Mouse (Mus musculus) lung, postnatal 0 days (tissue): Measurements from ENCODE around the gene Zfp654. TPM values are rescaled to one million over a fixed set of nuclear protein-coding genes. Genes with fewer than 3 reads are reported as not detected.

Experiments
- ATAC-seq: fragments of 200-750 bp; cut with Nextera tagmentation; 2 replicates; pipeline ENCODE4 v1.8.0; 2017; ENCODE audit warnings: moderate library complexity
- DNase-seq: peaks from one replicate; pipeline ENCODE4 v3.0.0-alpha.2; 2016; ENCODE audit warnings: low spot score
- H3K27ac ChIP-seq: fragments of 300-500 bp; sonication (generic); 2 replicates; pipeline ENCODE4 v1.5.1; 2014; ENCODE audit warnings: antibody characterized with exemption, mild to moderate bottlenecking, low read length, mixed read lengths
- H3K27me3 ChIP-seq: fragments of 300-500 bp; sonication (generic); replicated peaks from 2 replicates; pipeline ENCODE4 v1.6.1; 2014; ENCODE audit warnings: low read length, mixed read lengths; ENCODE audit not compliant: insufficient read depth
- H3K36me3 ChIP-seq: fragments of 300-500 bp; sonication (generic); 2 replicates; pipeline ENCODE4 v1.6.1; 2014; ENCODE audit warnings: low read length, mixed read lengths; ENCODE audit not compliant: insufficient read depth
- H3K4me1 ChIP-seq: fragments of 300-500 bp; sonication (generic); 2 replicates; pipeline ENCODE4 v1.6.1; 2014; ENCODE audit warnings: antibody characterized with exemption, low read depth, low read length, mixed read lengths; ENCODE audit not compliant: insufficient read depth
- H3K4me2 ChIP-seq: fragments of 300-500 bp; sonication (generic); replicated peaks from 2 replicates; pipeline ENCODE4 v1.6.1; 2014; ENCODE audit warnings: low read depth, mild to moderate bottlenecking, low read length, moderate library complexity, mixed read lengths
- H3K4me3 ChIP-seq: fragments of 300-500 bp; sonication (generic); 2 replicates; pipeline ENCODE4 v1.5.1; 2014; ENCODE audit warnings: low read depth, low read length
- H3K9ac ChIP-seq: fragments of 300-500 bp; sonication (generic); replicated peaks from 2 replicates; pipeline ENCODE4 v1.6.1; 2014; ENCODE audit warnings: low read depth, mild to moderate bottlenecking
- H3K9me3 ChIP-seq: fragments of 300-500 bp; sonication (generic); 2 replicates; pipeline ENCODE4 v1.6.1; 2016; ENCODE audit warnings: low read length, mixed read lengths
- CTCF ChIP-seq: IDR thresholded peaks from 2 replicates; pipeline ENCODE4 v1.5.1; 2016; ENCODE audit warnings: antibody characterized with exemption, mild to moderate bottlenecking
- EP300 ChIP-seq: IDR thresholded peaks from 2 replicates; pipeline ENCODE4 v1.6.1; 2016; ENCODE audit warnings: antibody characterized with exemption, mild to moderate bottlenecking, control low read depth
- WGBS: fragments of 180-500 bp; shearing (Covaris S2); extraction: QIAGEN DNeasy Blood & Tissue Kit; methylation state at CpG from one replicate; pipeline ENCODE4 v1.1.7; 2014; 5-methylcytosine and 5-hydroxymethylcytosine counted together
- polyA plus RNA-seq: library from polyadenylated mRNA; unstranded; fragments of >200 nt; fragmentation: Nextera tagmentation; extraction: Ambion mirVana; gene quantifications from 2 replicates; pipeline ENCODE4 v1.2.1, GENCODE M21; 2015

Zfp654 gene
- polyA plus RNA-seq, 1 experiment from 2014 or later, result 3.7 TPM

DNA sequence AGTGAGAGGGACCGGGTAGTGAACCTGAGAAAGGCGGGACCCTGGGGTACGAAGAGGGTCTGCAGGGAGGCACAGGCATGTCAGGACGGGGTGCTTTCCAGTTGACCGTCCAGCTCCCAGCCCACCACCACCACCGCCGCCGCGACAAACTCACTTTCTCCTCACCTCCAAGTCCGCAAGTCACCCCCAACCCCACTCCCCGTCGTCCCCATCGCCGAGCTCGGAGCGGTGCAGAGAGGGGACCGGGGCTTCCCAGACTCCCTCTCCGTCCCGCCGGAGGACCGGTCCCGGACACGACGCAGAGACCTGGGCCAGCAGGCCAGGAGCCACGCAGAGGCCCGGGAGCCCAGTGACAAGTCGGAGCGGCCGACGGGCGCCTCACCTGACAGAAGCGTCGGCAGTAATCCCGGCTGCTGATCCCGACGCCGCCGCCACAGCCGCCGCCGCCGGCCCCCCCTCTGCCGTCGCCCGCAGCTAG lies 328 bp downstream of the Zfp654 start:
- no peak for DNase-seq
- Histone ChIP-seq H3K36me3 (peaks cover 4% of the 10 kb centered on the region; the same call in 1 of the 2 replicates), H3K4me2 (peak overlapping the region; percentile 88), H3K4me3 (peak overlapping the region; percentile 95), H3K4me1 (peaks cover 6% of the 10 kb centered on the region; the same call in 1 of the 2 replicates), H3K27ac (peak overlapping the region; percentile 91), H3K27me3 (no peaks in the 10 kb centered on the region), H3K9me3 (no peaks in the 10 kb centered on the region), H3K9ac (peak overlapping the region; percentile 91)
- no peak for TF ChIP-seq EP300
- TF ChIP-seq CTCF, result no peak
- WGBS, result 0% methylated on average over 27 of the region's 45 CpGs
- ATAC-seq, result peak; percentile 27

DNA sequence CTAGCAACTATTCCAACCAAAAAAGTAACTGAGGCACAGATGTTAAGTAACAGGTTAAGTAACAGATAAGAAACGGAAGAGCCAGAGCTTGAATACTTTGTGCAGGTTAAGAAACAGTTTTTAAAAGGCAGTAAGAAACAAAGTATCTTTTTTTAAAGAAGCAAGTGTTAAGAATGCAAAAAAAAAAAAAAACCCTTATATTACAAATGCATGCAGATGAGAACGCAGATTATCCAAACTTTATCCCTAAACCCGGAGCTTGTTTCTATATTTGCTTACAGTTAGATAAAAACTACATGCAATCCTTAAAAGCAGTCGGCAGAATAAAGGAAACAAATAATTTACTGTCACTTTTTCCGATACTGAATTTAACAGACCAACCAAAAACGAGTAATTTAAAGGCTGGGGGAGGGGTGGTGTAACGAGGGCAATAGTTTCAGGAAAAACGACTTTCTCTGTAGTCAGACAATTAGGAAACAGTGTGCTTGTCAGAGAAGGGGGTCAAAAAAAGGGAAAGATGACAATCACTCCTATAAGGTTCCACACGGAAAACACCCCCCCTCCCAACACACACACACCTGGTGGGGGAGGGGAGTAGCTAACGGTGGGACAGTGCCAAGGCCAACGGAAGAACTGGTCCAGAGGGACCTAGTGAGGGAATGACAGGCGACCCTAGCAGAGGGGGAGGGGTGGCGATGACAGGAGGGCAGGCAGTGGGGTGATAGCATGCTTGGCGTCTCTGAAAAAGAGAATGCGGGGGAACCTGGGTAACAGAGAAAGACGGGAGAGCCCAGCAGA lies 966 bp downstream of the Zfp654 start:
- Histone ChIP-seq H3K27me3 (no peaks in the 10 kb centered on the region), H3K4me1 (peaks cover 6% of the 10 kb centered on the region; the same call in 1 of the 2 replicates), H3K9me3 (no peaks in the 10 kb centered on the region), H3K27ac (peak overlapping the region; percentile 91), H3K4me2 (peak overlapping the region; percentile 88), H3K4me3 (peak overlapping the region; percentile 95), H3K36me3 (no peaks in the 10 kb centered on the region; the same call in 1 of the 2 replicates), H3K9ac (peak overlapping the region; percentile 91)
- WGBS, result 3% methylated on average over 15 of the region's 16 CpGs
- ATAC-seq, result no peak
- TF ChIP-seq EP300 (no peak), CTCF (no peak)
- DNase-seq, result peak; percentile 63

DNA sequence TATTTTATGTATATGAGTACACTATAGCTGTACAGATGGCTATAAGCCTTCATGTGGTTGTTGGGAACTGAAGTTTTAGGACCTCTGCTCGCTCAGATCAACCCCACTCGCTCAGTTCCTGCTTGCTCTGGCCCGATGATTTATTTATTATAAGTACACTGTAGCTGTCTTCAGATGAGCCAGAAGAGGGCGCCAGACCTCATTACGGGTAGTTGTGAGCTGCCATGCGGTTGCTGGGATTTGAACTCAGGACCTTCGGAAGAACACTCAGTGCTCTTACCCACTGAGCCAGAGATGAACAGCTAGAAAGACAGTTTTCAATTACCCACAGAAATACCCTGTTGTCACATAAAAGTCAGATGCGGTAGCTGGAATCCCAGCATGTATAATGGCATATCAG lies 5.5 kb downstream of the Zfp654 start:
- H3K9ac ChIP-seq, result no peak overlapping the region
- H3K36me3 ChIP-seq, result no peaks in the 10 kb centered on the region
- no peak overlapping the region for H3K27ac ChIP-seq
- ATAC-seq (no peak), DNase-seq (no peak)
- H3K27me3 ChIP-seq, result no peaks in the 10 kb centered on the region
- H3K4me1 ChIP-seq, result peaks cover 3% of the 10 kb centered on the region; the same call in 1 of the 2 replicates
- H3K9me3 ChIP-seq, result no peaks in the 10 kb centered on the region
- no peak overlapping the region for H3K4me2 ChIP-seq
- TF ChIP-seq EP300 (no peak), CTCF (peak; percentile 47)
- H3K4me3 ChIP-seq, result no peak overlapping the region
- WGBS, result 87% methylated on average over 8 of the region's 8 CpGs

DNA sequence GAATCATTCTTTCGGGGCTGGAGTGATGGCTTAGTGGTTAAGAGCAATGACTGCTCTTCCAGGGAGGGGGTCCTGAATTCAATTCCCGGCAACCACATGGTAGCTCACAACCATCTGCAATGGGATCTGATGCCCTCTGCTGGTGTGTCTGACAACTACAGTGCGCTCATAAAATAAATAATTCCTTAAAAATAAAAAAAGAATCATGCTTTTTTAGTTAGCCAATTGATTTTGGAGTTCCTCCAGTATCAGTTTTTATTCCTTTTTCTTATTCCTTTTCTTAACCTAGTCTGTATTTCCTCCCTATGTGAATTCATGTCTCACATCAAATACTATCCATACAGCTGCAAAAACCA lies 9.1 kb downstream of the Zfp654 start:
- DNase-seq (no peak), ATAC-seq (no peak)
- Histone ChIP-seq H3K4me2 (no peak overlapping the region), H3K4me1 (no peaks in the 10 kb centered on the region), H3K4me3 (no peak overlapping the region), H3K27ac (no peak overlapping the region), H3K36me3 (no peaks in the 10 kb centered on the region), H3K9me3 (no peaks in the 10 kb centered on the region), H3K9ac (no peak overlapping the region), H3K27me3 (no peaks in the 10 kb centered on the region)
- 96% methylated on average over 3 of the region's 3 CpGs for WGBS
- TF ChIP-seq CTCF (0 out of 2 replicates have a peak, but pooled peaks have one; percentile 8), EP300 (no peak)

DNA sequence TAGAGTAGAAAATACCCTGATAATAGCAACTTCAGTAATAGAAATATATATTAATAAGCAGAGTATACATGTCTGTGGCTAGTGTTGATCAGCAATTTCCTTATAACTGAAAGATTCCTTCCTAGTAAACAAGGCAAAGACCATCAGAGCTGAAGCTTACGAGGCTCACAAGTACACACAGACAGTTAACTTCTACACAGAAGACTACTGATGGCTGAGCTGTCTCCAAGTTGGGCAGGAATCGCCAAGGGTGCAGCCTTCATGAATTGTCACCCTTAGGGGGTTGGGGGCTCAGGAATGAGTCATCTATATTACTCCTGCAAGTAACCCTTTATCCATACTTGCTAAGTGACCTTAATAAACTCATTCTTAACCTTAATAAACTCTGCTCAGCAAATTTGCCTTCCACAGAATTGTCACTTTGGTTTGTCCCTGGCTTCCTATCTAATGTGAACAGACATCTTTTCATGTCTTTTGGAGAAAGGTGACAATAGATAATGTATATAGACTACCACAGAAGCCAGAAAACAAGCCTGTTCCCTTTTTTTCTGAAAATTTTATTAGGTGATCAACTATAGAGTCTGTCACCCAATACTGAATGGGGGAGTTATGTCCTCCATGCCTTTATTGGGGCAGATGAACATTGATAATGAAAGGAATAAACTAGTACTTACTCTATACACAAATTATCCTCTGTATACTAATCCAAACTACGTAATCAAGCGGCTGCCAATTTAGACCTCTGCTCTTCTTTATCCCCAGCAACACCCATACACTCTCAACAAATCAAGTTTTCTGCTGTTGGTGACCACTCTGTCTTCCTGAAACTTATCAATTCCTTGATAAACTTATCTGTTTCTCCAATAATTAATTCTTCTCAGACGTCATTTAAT lies 9.7 kb downstream of the Zfp654 start:
- Histone ChIP-seq H3K27ac (no peak overlapping the region), H3K4me3 (no peak overlapping the region), H3K4me1 (no peaks in the 10 kb centered on the region; the same call in 1 of the 2 replicates), H3K9ac (no peak overlapping the region), H3K4me2 (no peak overlapping the region), H3K9me3 (no peaks in the 10 kb centered on the region), H3K27me3 (no peaks in the 10 kb centered on the region), H3K36me3 (no peaks in the 10 kb centered on the region)
- no peak for ATAC-seq
- TF ChIP-seq CTCF (no peak), EP300 (no peak)
- no peak for DNase-seq
- WGBS, result 86% methylated on average over 5 of the region's 5 CpGs

DNA sequence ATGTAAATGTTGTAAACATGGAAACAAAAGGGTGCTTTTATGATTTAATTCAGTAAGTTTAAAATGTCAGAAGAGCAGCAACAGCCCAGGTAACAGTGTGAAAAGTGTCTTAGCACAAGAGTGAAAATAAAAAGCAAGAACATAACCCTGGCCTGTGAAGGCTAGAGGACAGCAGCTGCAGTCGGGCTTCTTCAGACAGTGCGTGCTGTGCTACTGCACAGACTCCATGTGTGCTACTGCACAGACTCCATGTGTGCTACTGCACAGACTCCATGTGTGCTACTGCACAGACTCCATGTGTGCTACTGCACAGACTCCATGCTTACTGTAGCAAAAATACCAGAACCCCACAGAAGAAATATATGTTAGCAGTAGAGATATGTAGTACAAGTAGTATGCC lies 14.7 kb downstream of the Zfp654 start:
- Histone ChIP-seq H3K9me3 (no peaks in the 10 kb centered on the region), H3K4me1 (peaks cover 4% of the 10 kb centered on the region; the same call in 1 of the 2 replicates), H3K4me2 (no peak overlapping the region), H3K9ac (no peak overlapping the region), H3K4me3 (no peak overlapping the region), H3K27me3 (no peaks in the 10 kb centered on the region), H3K27ac (no peak overlapping the region), H3K36me3 (no peaks in the 10 kb centered on the region)
- DNase-seq, result no peak
- no peak for ATAC-seq
- WGBS, result 76% methylated on average over 2 of the region's 2 CpGs
- TF ChIP-seq CTCF (no peak), EP300 (no peak)
